Mouse (Mus musculus): ENCODE data around the gene Atrnl1.

Gene Atrnl1

GRCm38 (mm10) chr19:57924856-57925255 is 314.0 kb downstream of the Atrnl1 start:
- DNase-seq (ENCODE audit: low read depth, low spot score), result no peak

GRCm38 (mm10) chr19:57925681-57926080 is 314.8 kb downstream of the Atrnl1 start:
- DNase-seq (ENCODE audit: low read depth, low spot score), result no peak

DNA sequence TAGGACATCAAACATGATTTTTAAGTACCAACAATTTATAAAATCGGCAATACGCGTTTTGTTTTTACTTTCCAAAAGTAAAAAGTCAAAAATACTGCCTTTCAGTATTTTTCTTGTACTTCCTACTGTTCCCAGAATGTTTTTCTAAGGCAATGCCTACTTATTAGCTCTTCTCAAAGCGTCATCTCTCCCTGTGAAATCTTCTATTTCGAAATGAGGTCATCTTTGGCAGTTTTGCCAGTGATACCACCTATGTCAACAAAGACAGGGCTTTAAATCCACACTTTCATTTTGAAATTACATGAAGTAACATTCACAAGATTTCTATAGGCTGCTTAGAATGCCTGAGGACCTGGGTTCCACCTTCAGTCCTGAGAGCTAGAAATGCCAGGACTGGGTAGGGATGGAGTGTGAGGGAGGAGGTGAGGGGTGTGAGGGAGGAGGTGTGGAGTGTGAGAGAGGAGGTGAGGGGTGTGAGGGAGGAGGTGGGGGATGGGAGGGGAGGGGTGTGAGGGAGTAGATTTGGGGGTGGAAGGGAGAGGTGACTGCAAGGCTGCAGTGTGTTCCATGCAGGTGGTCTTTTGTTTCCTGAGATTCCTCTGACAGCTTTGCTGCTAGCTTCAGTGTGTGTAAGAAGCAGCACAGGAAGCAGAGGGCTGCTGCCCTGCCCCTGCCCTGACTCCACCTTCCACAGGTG is 315.5 kb downstream of the Atrnl1 start:
- peak; percentile 24 for DNase-seq (ENCODE audit: low read depth, low spot score)

DNA sequence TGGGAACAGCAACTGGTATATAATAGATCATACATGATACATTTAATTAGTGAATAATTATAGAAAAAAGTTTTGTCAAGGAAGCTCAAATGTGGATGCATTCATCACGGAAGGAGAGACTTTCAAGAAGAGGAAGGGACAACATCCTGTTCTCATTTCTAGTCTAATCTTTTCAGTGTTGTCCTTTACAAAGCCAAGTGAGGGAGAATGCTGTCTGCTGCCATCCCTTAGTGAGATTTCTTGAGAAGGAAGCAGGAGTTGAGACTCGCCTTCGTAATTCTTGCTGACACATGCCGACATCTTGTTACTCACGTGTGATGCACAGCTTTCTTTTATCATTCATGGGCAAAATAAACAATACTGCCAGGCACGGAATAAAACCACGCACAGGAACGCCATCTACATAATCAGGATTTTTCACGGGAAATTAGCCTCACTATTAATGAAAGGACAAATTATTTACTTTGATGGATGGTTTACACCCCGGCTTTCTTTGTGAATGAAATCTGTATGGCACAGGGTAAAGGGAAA is 316.2 kb downstream of the Atrnl1 start:
- peak; percentile 10 for DNase-seq (ENCODE audit: low read depth, low spot score)

DNA sequence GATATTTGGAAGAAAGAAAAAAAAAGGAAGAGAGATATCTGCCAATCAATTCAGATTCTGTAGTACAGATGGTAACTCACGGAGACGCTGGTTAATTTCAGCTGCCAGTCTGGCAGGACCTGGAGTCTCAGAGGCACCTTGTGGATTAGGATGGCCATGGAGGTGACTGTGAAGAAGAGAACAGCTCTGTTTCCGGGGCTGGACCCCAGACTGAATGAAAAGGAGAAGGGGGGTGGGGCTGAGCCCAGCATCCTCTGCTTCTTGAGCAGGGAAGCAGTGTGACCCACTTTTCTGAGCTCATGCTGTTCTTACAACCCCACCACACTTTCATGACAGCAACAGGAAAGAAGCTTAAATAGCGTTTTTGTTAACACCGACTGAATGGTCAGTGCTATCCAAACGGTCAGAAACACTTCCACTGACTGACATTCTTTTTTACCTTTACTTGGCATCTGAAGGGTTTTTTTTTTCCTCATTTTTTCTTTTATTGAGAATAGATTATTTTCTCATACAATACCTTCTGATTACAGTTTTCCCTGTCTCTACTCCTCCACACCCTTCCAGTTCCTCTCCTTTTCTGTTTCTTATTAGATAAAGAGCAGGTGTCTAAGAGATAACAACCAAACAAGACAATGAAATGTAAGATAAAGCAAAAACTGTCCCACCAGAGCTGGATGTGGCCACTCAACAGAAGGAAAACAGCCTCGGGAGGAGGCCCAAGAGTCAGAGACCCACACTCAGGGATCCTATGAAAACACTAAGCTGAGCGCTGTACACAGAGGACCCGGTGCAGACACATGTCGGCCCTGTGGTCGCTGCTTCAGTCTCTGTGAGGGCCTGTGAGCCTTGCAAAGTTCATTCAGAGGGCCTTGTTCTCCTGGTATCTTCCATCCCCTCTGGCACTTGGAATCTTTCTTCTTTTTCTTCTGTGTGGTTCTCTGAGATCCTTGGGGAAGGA is 317.0 kb downstream of the Atrnl1 start:
- DNase-seq (ENCODE audit: low read depth, low spot score), result no peak

DNA sequence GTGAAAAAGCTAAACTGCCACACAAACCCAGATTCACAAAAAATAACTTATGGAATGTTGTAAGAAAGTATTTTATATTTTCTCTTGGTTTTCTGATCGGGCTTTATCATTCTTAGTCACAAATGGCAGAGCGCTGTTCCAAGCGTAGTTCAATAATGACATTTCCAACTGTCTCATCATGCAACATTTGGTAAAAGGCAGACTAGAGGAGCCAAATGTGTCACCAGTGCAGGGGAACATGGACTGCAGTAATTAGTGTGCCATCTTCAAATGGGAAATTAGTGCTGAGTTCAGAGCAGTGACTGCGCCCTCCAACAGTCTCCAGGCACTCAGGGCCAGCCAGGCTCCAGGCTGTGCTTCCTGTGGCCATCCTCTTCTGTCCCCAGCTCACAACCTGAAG is 320.8 kb downstream of the Atrnl1 start:
- DNase-seq (ENCODE audit: low read depth, low spot score), result no peak

- DNase-seq (ENCODE audit: low read depth, low spot score), result no peak
Measured at GRCm38 (mm10) chr19:57936865-57937264, 326.0 kb downstream of the Atrnl1 start.

DNA sequence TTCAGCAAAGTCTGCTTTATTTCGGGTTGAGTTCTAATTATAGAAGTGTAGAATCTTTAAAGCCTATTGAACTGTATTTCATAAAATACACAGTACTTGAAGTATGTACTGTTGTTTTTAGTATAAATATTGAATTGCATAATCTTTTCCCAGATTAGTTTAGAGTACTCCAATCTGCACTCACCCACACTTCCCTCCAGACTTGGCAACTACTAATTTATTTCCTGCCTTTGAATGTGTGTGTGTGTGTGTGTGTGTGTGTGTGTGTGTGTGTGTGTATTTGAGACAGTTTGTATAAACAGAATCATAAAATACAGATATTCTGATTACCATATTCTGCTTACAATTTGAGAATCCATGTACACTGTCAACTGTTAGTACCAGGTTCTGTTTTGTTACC is 328.3 kb downstream of the Atrnl1 start:
- DNase-seq (ENCODE audit: low read depth, low spot score), result no peak

GRCm38 (mm10) chr19:57941529-57941928 is 330.7 kb downstream of the Atrnl1 start:
- no peak for DNase-seq (ENCODE audit: low read depth, low spot score)

- DNase-seq (ENCODE audit: low read depth, low spot score), result no peak
Measured at GRCm38 (mm10) chr19:57942281-57942680, 331.4 kb downstream of the Atrnl1 start.

DNA sequence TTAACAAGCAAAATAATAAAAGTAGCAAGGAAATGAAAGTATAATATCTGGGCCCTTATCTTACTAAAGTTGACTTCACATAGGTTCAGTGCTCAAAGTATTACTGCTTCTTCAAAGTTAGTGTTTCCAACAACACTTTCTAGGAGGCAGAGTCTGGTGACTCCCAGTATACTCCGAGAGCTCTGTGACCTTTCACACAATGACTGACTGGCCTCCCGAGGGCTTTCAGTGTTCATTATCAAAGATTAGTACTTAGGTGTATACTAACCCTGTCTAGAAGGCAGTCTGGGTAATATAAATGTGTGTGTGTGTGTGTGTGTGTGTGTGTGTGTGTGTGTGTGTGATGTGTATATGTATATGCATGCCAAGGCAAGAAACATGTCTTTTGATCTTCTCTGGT is 332.5 kb downstream of the Atrnl1 start:
- DNase-seq (ENCODE audit: low read depth, low spot score), result no peak

GRCm38 (mm10) chr19:57944680-57945079 is 333.8 kb downstream of the Atrnl1 start:
- no peak for DNase-seq (ENCODE audit: low read depth, low spot score)

DNA sequence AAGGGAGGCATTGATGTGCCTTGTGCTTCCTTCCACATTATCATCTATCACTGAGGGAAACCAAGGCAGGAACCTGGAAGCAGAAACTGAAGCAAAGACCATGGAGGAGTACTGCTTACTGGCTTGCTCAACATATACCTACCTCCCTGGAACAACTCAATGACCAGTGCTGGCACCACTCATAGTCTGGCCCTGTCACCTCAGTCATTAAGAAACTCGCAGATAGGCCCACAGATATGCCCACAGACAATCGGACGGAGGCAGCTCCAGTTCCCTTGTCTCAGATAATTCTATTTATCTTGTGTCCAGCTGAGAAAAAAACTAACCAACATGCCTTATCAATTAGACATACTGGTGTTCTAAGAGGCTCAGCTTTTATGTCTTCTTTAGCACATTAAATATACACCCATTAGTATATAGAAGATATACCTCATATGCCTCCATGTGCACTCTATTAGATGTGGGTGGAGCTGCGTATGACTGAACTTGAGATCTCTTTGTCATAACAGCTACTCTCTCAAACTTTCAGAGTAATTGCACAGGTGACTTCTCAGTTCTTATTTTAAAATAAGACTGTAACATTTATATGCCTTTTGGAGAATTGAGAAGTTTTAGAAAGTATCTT is 334.9 kb downstream of the Atrnl1 start:
- DNase-seq (ENCODE audit: low read depth, low spot score), result no peak

DNA sequence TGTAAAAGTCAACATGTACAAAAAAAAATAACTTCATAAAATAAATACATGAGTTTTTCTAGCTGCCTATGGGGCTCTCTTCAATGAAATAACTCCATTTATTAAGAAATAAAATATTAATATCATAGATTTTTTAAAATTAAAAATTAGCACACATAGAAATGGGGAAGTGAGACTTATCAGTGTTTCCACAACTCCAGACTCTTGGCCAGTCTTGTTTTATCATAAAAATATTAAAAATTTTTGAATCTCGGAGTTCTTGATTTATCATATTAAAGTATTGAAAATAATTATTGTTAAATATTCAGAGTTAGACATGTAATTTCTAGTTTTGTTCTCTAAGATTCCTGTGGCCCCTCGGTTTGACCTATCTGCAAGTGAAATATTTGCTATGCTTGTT is 337.7 kb downstream of the Atrnl1 start:
- no peak for DNase-seq (ENCODE audit: low read depth, low spot score)

GRCm38 (mm10) chr19:57949260-57949917 is 338.6 kb downstream of the Atrnl1 start:
- DNase-seq (ENCODE audit: low read depth, low spot score), result no peak

DNA sequence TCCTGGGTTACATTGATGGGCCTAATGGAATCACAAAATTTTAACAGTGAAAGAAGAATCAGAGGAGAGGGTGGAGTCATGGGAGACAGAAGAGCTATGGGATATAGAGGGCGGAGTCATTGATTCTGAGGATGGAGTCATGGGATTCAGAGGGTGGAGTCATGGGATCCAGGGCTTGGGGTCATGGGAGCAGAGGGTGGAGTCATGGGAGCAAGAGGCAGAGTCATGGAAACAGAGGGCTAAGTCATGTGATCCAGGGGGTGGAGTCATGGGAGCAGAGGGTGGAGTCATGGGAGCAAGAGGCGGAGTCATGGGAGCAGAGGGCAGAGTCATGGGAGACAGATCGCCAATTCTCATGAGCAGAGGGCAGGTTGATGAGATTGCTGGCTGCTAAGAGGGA is 343.3 kb downstream of the Atrnl1 start:
- no peak for DNase-seq (ENCODE audit: low read depth, low spot score)

DNA sequence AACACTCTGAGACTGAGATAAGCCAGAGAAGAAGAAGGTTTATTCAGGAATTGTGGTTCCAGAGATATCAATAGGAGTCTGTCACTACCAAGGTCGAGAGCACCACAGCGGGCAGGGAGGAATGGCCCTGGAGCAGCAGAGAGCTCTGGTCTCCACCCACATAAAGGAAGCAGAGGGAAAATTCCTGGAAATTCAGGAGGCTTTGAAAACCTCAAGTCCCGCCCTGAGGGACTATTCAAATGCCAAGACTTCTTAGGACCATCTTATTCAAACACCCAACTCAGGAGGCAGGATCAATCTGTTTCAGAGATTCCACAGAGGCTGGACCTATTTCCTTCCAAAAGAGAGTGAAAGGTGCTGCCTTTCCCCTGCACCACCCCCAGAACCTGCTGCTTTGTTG is 345.6 kb downstream of the Atrnl1 start:
- no peak for DNase-seq (ENCODE audit: low read depth, low spot score)

- DNase-seq (ENCODE audit: low read depth, low spot score), result no peak
Measured at GRCm38 (mm10) chr19:57957363-57957762, 346.5 kb downstream of the Atrnl1 start.

DNA sequence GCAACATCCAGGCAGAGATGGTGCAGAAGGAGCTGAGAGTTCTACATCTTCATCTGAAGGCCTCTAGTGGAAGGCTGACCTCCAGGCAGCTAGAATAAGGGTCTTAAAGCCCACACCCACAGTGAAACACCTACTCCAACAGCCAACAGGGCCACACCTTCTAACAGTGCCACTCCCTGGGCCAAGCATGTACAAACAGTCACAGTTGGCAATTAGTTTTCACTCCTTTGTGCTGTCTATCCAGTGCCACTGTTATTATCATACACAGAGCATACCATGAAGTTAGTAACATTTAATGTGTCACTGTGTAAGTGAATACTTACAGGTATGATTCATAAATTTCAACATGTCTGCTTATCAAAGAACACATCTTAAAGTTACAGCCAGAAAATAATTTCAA is 347.3 kb downstream of the Atrnl1 start:
- no peak for DNase-seq (ENCODE audit: low read depth, low spot score)

- DNase-seq (ENCODE audit: low read depth, low spot score), result no peak
Measured at GRCm38 (mm10) chr19:57958726-57959125, 347.9 kb downstream of the Atrnl1 start.

- no peak for DNase-seq (ENCODE audit: low read depth, low spot score)
Measured at GRCm38 (mm10) chr19:57961321-57961720, 350.5 kb downstream of the Atrnl1 start.

Data from 3T3-L1 (cell line).